Mouse (Mus musculus): ENCODE results near the gene Sh3gl2. TPM values are rescaled to one million over a fixed set of nuclear protein-coding genes. Genes with fewer than 3 reads are reported as not detected.

Gene Sh3gl2
- polyA plus RNA-seq, 1 experiment from 2014 or later = 9.7 TPM

DNA sequence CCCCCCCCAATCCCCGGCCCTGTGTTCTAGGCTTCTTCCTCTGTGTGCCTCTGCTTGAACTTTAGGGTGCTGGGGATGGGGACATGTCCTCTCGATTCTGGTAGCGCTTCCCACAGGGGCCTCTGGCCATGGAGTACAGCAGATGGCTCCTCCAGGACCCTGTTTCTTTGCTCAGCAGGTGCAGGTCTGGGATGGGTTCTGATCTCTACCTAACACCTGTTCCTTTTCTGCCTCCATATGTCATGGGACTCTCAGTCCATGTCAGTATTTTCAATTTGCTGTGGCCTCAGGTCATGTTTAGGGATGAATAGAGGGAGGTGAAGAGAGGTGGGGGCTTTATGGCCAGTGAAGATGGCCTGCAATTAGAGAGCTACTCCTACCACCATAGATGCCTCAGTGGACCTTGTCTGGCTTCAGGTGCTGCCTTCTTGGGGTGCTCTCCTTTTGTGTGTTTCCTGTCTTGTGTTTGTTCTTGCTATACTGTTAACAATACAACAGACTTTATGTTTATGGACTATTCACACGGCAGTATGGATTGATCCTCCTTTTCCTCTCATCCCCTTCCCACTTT, 52.9 kb downstream of the Sh3gl2 start:
- Histone ChIP-seq H3K9me3 (ENCODE audit: control insufficient read depth, low read length) (no peaks in the 10 kb centered on the region), H3K9ac (ENCODE audit: low read length) (no peak overlapping the region), H3K27me3 (ENCODE audit: control insufficient read depth, insufficient read depth, low read length) (no peaks in the 10 kb centered on the region), H3K4me2 (replicated peaks; ENCODE audit: low read depth) (no peak overlapping the region), H3K4me3 (ENCODE audit: low read depth, low read length) (no peak overlapping the region), H3K27ac (replicated peaks) (no peak overlapping the region), H3K36me3 (ENCODE audit: control insufficient read depth, insufficient read depth, low read length) (no peaks in the 10 kb centered on the region), H3K4me1 (replicated peaks; ENCODE audit: control insufficient read depth, insufficient read depth) (no peaks in the 10 kb centered on the region)
- 80% methylated on average over 3 of the region's 4 CpGs for WGBS
- TF ChIP-seq EP300 (optimal IDR thresholded peaks at IDR 0.05) (no peak), CTCF (IDR thresholded peaks at IDR 0.05; ENCODE audit: low read depth) (no peak)
- no peak for DNase-seq (ENCODE audit: low spot score)
- no peak for ATAC-seq (ENCODE audit: low FRiP score, low TSS enrichment)

DNA sequence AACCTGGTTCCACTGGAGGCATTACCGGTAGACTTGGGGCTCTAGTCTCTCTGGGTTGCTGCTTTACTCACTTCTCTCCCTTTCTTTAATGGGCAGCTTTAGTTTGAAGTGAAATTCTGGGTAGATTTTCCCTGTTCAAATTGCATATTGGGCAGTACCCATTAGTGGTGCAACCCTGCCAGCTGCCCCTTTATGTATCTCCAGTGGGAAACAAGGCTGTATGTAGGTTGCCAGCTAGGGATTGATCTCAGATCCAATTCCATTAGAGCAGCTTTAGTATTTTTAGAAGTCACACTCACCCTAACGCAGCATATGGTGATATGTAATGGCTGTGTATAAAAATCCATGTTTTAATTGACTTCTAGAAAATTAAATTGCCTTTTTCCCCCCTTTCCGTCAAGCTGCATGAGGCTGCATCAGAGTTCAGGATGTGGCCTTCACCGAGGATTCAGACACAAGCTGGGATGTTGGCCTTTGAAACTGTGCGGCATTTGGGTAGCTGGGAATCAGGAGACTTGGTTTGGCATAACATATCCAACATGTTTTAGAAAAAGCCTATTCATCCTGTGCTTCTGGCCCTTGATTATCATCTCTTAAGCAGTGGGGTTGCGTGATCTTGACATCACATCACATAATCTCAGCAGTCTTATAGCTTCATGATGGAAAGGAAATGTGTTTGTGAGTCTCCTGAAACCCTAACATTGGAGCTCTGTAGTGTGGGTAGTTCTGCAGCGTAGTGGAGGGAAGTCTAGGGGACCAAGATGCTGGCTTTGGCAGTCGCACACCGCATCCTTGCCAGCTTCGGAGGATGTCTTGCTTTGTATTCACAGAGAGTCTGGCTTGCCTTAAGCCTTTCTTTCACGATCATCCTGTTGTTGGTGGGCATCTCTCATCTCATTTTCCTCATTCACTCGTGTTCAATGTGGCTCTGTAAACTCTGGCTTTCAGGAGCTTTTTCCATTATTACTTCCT, 56.0 kb downstream of the Sh3gl2 start:
- Histone ChIP-seq H3K4me3 (ENCODE audit: low read depth, low read length) (no peak overlapping the region), H3K9ac (ENCODE audit: low read length) (no peak overlapping the region), H3K36me3 (ENCODE audit: control insufficient read depth, insufficient read depth, low read length) (no peaks in the 10 kb centered on the region), H3K27me3 (ENCODE audit: control insufficient read depth, insufficient read depth, low read length) (no peaks in the 10 kb centered on the region), H3K9me3 (ENCODE audit: control insufficient read depth, low read length) (no peaks in the 10 kb centered on the region), H3K4me1 (replicated peaks; ENCODE audit: control insufficient read depth, insufficient read depth) (no peaks in the 10 kb centered on the region), H3K4me2 (replicated peaks; ENCODE audit: low read depth) (no peak overlapping the region), H3K27ac (replicated peaks) (no peak overlapping the region)
- WGBS = 91% methylated on average over 12 of the region's 12 CpGs
- no peak for ATAC-seq (ENCODE audit: low FRiP score, low TSS enrichment)
- no peak for DNase-seq (ENCODE audit: low spot score)
- TF ChIP-seq CTCF (IDR thresholded peaks at IDR 0.05; ENCODE audit: low read depth) (no peak), EP300 (optimal IDR thresholded peaks at IDR 0.05) (no peak)

DNA sequence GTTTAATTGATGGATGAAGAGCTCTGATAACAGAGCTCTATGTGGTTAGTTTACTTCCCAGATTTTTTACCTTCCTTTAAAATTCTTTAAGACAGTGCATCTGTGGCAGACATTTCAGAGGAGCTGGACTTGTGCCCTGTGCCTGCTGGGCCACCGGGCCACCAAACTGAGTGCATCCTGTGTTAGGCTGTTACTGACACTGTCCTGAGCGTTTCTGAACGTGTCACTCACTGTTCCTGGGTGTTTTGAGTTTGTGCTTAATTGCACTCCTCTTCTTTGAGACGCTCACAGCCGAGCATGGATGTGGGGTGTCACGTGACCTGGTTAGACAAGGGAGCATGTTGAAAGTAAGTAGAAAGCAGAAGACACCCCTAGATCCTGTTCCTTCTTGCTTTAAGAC, 57.2 kb downstream of the Sh3gl2 start:
- no peak for ATAC-seq (ENCODE audit: low FRiP score, low TSS enrichment)
- no peaks in the 10 kb centered on the region for H3K9me3 ChIP-seq (ENCODE audit: control insufficient read depth, low read length)
- no peaks in the 10 kb centered on the region for H3K27me3 ChIP-seq (ENCODE audit: control insufficient read depth, insufficient read depth, low read length)
- TF ChIP-seq EP300 (optimal IDR thresholded peaks at IDR 0.05) (no peak), CTCF (IDR thresholded peaks at IDR 0.05; ENCODE audit: low read depth) (no peak)
- no peak overlapping the region for H3K9ac ChIP-seq (ENCODE audit: low read length)
- H3K27ac ChIP-seq (replicated peaks) = no peak overlapping the region
- no peak overlapping the region for H3K4me3 ChIP-seq (ENCODE audit: low read depth, low read length)
- no peaks in the 10 kb centered on the region for H3K36me3 ChIP-seq (ENCODE audit: control insufficient read depth, insufficient read depth, low read length)
- DNase-seq (ENCODE audit: low spot score) = no peak
- H3K4me2 ChIP-seq (replicated peaks; ENCODE audit: low read depth) = no peak overlapping the region
- no peaks in the 10 kb centered on the region for H3K4me1 ChIP-seq (replicated peaks; ENCODE audit: control insufficient read depth, insufficient read depth)
- WGBS = 70% methylated on average over 6 of the region's 6 CpGs

DNA sequence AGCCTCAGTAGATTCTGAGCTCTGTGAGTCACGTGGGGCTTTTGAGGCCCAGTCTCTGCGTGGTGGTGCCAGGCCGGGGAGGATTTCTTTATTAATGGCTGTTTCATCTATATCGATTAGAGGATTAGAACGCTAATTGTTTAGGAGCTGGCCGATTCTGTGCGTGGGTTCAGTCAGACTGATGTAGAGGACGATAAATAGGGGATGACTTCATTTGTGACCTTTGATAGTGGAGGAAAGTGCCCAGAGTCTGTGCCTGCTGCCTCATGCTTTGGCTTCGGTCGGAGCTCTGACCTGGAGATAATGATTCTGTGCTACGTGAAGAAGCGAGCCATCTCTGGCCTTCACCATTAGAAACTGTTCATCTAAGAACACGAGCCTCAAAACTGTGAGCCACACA, 57.7 kb downstream of the Sh3gl2 start:
- no peak overlapping the region for H3K4me2 ChIP-seq (replicated peaks; ENCODE audit: low read depth)
- no peaks in the 10 kb centered on the region for H3K9me3 ChIP-seq (ENCODE audit: control insufficient read depth, low read length)
- H3K27me3 ChIP-seq (ENCODE audit: control insufficient read depth, insufficient read depth, low read length) = no peaks in the 10 kb centered on the region
- no peak for ATAC-seq (ENCODE audit: low FRiP score, low TSS enrichment)
- DNase-seq (ENCODE audit: low spot score) = no peak
- no peaks in the 10 kb centered on the region for H3K36me3 ChIP-seq (ENCODE audit: control insufficient read depth, insufficient read depth, low read length)
- no peak overlapping the region for H3K27ac ChIP-seq (replicated peaks)
- no peak overlapping the region for H3K4me3 ChIP-seq (ENCODE audit: low read depth, low read length)
- H3K4me1 ChIP-seq (replicated peaks; ENCODE audit: control insufficient read depth, insufficient read depth) = no peaks in the 10 kb centered on the region
- TF ChIP-seq EP300 (optimal IDR thresholded peaks at IDR 0.05) (no peak), CTCF (IDR thresholded peaks at IDR 0.05; ENCODE audit: low read depth) (no peak)
- no peak overlapping the region for H3K9ac ChIP-seq (ENCODE audit: low read length)
- WGBS = 82% methylated on average over 13 of the region's 13 CpGs

DNA sequence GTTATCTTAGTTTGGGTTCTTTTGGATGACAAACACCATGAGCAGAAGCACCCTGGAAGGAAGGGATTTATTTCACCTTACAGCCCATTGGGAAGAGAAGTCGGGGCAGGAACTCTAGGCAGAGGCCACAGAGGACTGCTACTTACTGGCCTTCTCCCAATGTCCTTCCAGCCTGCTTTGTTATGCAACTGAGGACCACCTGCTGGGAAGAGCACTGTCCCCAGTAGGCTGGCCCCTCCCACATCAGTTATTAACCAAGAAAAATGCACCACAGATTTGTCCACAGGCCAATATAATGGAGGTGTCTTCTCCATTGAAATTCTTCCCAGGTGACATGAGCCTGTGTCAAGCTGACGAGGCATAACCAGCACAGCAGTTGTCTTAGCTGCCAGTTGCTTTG, 62.5 kb downstream of the Sh3gl2 start:
- Histone ChIP-seq H3K4me1 (replicated peaks; ENCODE audit: control insufficient read depth, insufficient read depth) (no peaks in the 10 kb centered on the region), H3K4me2 (replicated peaks; ENCODE audit: low read depth) (no peak overlapping the region), H3K27me3 (ENCODE audit: control insufficient read depth, insufficient read depth, low read length) (no peaks in the 10 kb centered on the region), H3K36me3 (ENCODE audit: control insufficient read depth, insufficient read depth, low read length) (no peaks in the 10 kb centered on the region), H3K9ac (ENCODE audit: low read length) (no peak overlapping the region), H3K27ac (replicated peaks) (no peak overlapping the region), H3K9me3 (ENCODE audit: control insufficient read depth, low read length) (no peaks in the 10 kb centered on the region), H3K4me3 (ENCODE audit: low read depth, low read length) (no peak overlapping the region)
- ATAC-seq (ENCODE audit: low FRiP score, low TSS enrichment) (no peak), DNase-seq (ENCODE audit: low spot score) (no peak)
- TF ChIP-seq CTCF (IDR thresholded peaks at IDR 0.05; ENCODE audit: low read depth) (no peak), EP300 (optimal IDR thresholded peaks at IDR 0.05) (no peak)
- 82% methylated on average over 2 of the region's 2 CpGs for WGBS

DNA sequence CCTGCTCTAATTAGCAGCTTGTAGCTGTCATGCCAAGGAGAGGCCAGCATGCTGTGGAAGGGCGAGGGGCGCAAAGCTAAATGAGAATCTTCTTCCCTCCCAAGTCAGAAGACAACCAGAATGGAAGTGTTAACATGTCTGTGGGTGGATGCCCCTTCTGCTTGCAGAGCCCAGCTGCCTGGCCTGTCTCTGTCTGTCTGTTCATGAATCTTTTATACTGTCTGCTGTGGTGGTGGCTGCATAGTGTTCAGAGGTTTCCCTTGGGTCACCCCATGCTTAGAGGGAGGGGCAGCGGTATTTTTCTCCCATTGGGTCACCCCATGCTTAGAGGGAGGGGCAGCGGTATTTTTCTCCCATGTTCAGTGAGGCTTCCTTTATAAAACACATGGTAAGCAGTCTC, 68.0 kb downstream of the Sh3gl2 start:
- ATAC-seq (ENCODE audit: low FRiP score, low TSS enrichment) (no peak), DNase-seq (ENCODE audit: low spot score) (no peak)
- no peaks in the 10 kb centered on the region for H3K27me3 ChIP-seq (ENCODE audit: control insufficient read depth, insufficient read depth, low read length)
- H3K4me2 ChIP-seq (replicated peaks; ENCODE audit: low read depth) = no peak overlapping the region
- H3K4me3 ChIP-seq (ENCODE audit: low read depth, low read length) = no peak overlapping the region
- no peaks in the 10 kb centered on the region for H3K36me3 ChIP-seq (ENCODE audit: control insufficient read depth, insufficient read depth, low read length)
- H3K9me3 ChIP-seq (ENCODE audit: control insufficient read depth, low read length) = no peaks in the 10 kb centered on the region
- H3K4me1 ChIP-seq (replicated peaks; ENCODE audit: control insufficient read depth, insufficient read depth) = no peaks in the 10 kb centered on the region
- TF ChIP-seq EP300 (optimal IDR thresholded peaks at IDR 0.05) = no peak
- no peak for TF ChIP-seq CTCF (IDR thresholded peaks at IDR 0.05; ENCODE audit: low read depth)
- 81% methylated on average over 4 of the region's 4 CpGs for WGBS
- no peak overlapping the region for H3K27ac ChIP-seq (replicated peaks)
- no peak overlapping the region for H3K9ac ChIP-seq (ENCODE audit: low read length)
